ENCODE assay signal across 21 mouse cellular contexts in the genomic region with DNA sequence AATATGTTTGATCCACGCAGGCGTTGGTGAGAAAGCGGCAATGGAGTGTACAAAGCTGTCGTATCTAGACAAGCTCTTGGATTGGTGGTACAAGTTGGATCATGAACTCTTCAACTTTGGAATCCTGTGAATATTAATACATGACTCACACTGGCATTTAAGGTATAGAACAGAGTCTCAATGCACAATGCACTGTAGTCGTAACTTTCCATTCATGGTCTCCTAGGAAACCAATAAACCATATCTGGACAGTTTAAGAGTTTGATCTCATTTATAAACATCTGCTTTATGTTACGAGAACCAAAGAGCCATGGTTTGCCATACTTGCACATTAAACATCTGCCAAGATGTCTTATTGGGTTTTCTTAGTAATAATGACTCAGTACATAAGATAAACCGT.
A peak's percentile ranks its signal among the peaks of the same experiment; 100 is the strongest.
DNase-seq lines count a peak whose midpoint lies in the region; ATAC-seq and TF ChIP-seq lines count a peak whose summit lies in the region.
"Had no signal": no experiment of that assay in that cellular context is flagged by ENCODE, and none has a peak within 500 bp of the region (broad histone marks: within the 10 kb centered on the region; RNA-seq: fewer than 3 reads in every experiment).

No protein-coding gene starts in this region.

- peak; percentile 63 for DNase-seq in embryonic facial prominence, embryonic 14.5 days (ENCODE audit: low spot score)
- DNase-seq in embryonic facial prominence, embryonic 10.5 days (ENCODE audit: low spot score), result no peak
- DNase-seq in testis, postnatal 10 days (ENCODE audit: low spot score), result peak; percentile 12
- DNase-seq in testis, postnatal 14 days (ENCODE audit: low spot score), result no peak
- no peak for DNase-seq in thymus, postnatal 36 days
- no peak for DNase-seq in left cerebral cortex, postnatal 4 days
- no peak for DNase-seq in B cell, adult 2 months
- DNase-seq: cerebellum, adult 2 months; kidney, adult 18-20 months; kidney, postnatal 10 days; spleen, adult 18-20 months had no signal

- no peak overlapping the region for H3K4me2 ChIP-seq in embryonic facial prominence, embryonic 14.5 days (ENCODE audit: low read depth, low read length)
- H3K4me2 ChIP-seq in myocyte (ENCODE audit: low read depth), result peak overlapping the region; percentile 56
- H3K4me2 ChIP-seq: heart, embryonic 11.5 days; hindbrain, embryonic 13.5 days; lung, embryonic 15.5 days; midbrain, embryonic 12.5 days; neural tube, embryonic 13.5 days had no signal

- H3K27me3 ChIP-seq in embryonic facial prominence, embryonic 14.5 days (replicated peaks; ENCODE audit: control insufficient read depth, insufficient read depth, low read length), result no peaks in the 10 kb centered on the region
- H3K27me3 ChIP-seq in embryonic facial prominence, embryonic 10.5 days (replicated peaks; ENCODE audit: low read depth, poor library complexity, severe bottlenecking), result no peaks in the 10 kb centered on the region
- no peaks in the 10 kb centered on the region for H3K27me3 ChIP-seq in myocyte (ENCODE audit: control insufficient read depth, insufficient read depth, insufficient read length)
- H3K27me3 ChIP-seq: hindbrain, embryonic 13.5 days; lung, embryonic 15.5 days; midbrain, embryonic 12.5 days; neural tube, embryonic 13.5 days had no signal

- peaks cover 18% of the 10 kb centered on the region for H3K9me3 ChIP-seq in embryonic facial prominence, embryonic 14.5 days (ENCODE audit: control insufficient read depth, low read length)
- H3K9me3 ChIP-seq in embryonic facial prominence, embryonic 10.5 days, result peaks cover 17% of the 10 kb centered on the region
- H3K9me3 ChIP-seq: G1E had no signal

- no peak overlapping the region for H3K9ac ChIP-seq in embryonic facial prominence, embryonic 14.5 days (ENCODE audit: low read depth, low read length)
- H3K9ac ChIP-seq: hindbrain, embryonic 13.5 days; liver, embryonic 14.5 days; lung, embryonic 15.5 days; midbrain, embryonic 12.5 days; neural tube, embryonic 13.5 days had no signal

- 69% methylated on average over 7 of the region's 7 CpGs for WGBS in embryonic facial prominence, embryonic 14.5 days
- WGBS in embryonic facial prominence, embryonic 10.5 days, result 93% methylated on average over 7 of the region's 7 CpGs

- intact Hi-C loops in left cerebral cortex, postnatal 4 days (cut with DNase I), result no loop called here

- H3K4me1 ChIP-seq in embryonic facial prominence, embryonic 14.5 days (ENCODE audit: control insufficient read depth, insufficient read depth, low read length), result peaks cover 17% of the 10 kb centered on the region
- H3K4me1 ChIP-seq in embryonic facial prominence, embryonic 10.5 days, result peaks cover 15% of the 10 kb centered on the region

- peaks cover 99% of the 10 kb centered on the region for H3K79me2 ChIP-seq in myocyte (ENCODE audit: control insufficient read depth, insufficient read depth)

- H3K27ac ChIP-seq in embryonic facial prominence, embryonic 14.5 days (replicated peaks; ENCODE audit: low read depth, low read length), result no peak overlapping the region
- no peak overlapping the region for H3K27ac ChIP-seq in embryonic facial prominence, embryonic 10.5 days (replicated peaks)
- H3K27ac ChIP-seq: hindbrain, embryonic 13.5 days; left cerebral cortex, adult 2 months; liver, embryonic 14.5 days; lung, embryonic 15.5 days; midbrain, embryonic 12.5 days; neural tube, embryonic 13.5 days had no signal

- H3K4me3 ChIP-seq in embryonic facial prominence, embryonic 14.5 days (ENCODE audit: low read depth, low read length), result no peak overlapping the region
- no peak overlapping the region for H3K4me3 ChIP-seq in embryonic facial prominence, embryonic 10.5 days
- H3K4me3 ChIP-seq in myocyte, result no peak overlapping the region
- H3K4me3 ChIP-seq: hindbrain, embryonic 13.5 days; left cerebral cortex, adult 2 months; lung, embryonic 15.5 days; midbrain, embryonic 12.5 days; neural tube, embryonic 13.5 days had no signal

- no peak for TF ChIP-seq POLR2A in myocyte (IDR thresholded peaks at IDR 0.05; ENCODE audit: insufficient read length, low read depth)

- H3ac ChIP-seq in myocyte (ENCODE audit: control insufficient read depth, insufficient read length), result no peak overlapping the region

- H3K36me3 ChIP-seq in embryonic facial prominence, embryonic 14.5 days (ENCODE audit: control insufficient read depth, insufficient read depth, low read length), result peaks cover 25% of the 10 kb centered on the region; the same call in 1 of the 2 replicates
- H3K36me3 ChIP-seq in embryonic facial prominence, embryonic 10.5 days (replicated peaks), result peaks cover 38% of the 10 kb centered on the region
- peaks cover 16% of the 10 kb centered on the region for H3K36me3 ChIP-seq in myocyte (ENCODE audit: control insufficient read depth, insufficient read depth)
- H3K36me3 ChIP-seq: hindbrain, embryonic 13.5 days; midbrain, embryonic 12.5 days had no signal

- ATAC-seq in embryonic facial prominence, embryonic 14.5 days (ENCODE audit: low read depth), result peak; percentile 54; the same call in 1 of the 2 replicates
- ATAC-seq: forebrain, embryonic 16.5 days had no signal

TF ChIP-seq in myocyte, 11 proteins besides CTCF, POLR2A, EP300 and RAD21:
- TF ChIP-seq MYOD1 (IDR thresholded peaks at IDR 0.05; ENCODE audit: control insufficient read depth in 1 of 3, insufficient read length in 2 of 3, low read depth in 2 of 3), result no peak
- TF ChIP-seq SRF (IDR thresholded peaks at IDR 0.05; ENCODE audit: control insufficient read depth, insufficient read length, low read depth), result no peak
- no peak for TF ChIP-seq TCF12 (IDR thresholded peaks at IDR 0.05; ENCODE audit: insufficient read depth, poor library complexity, severe bottlenecking)
- no peak for TF ChIP-seq MYOG (IDR thresholded peaks at IDR 0.05; ENCODE audit: control insufficient read depth in 1 of 3, insufficient read depth in 1 of 3, insufficient read length in 2 of 3, low read depth in 2 of 3)
- no peak for TF ChIP-seq E2F4 (IDR thresholded peaks at IDR 0.05; ENCODE audit: insufficient read depth)
- TF ChIP-seq USF1 (IDR thresholded peaks at IDR 0.05; ENCODE audit: low read depth), result no peak
- TF ChIP-seq REST (IDR thresholded peaks at IDR 0.05; ENCODE audit: insufficient read depth, insufficient read length), result no peak
- no peak for TF ChIP-seq MAX (IDR thresholded peaks at IDR 0.05; ENCODE audit: low read depth)
- TF ChIP-seq TCF3 (IDR thresholded peaks at IDR 0.05; ENCODE audit: insufficient read length, low read depth), result no peak
- TF ChIP-seq CEBPB (IDR thresholded peaks at IDR 0.05; ENCODE audit: insufficient read depth, poor library complexity, severe bottlenecking), result no peak
- no peak for TF ChIP-seq POLR2AphosphoS2 (IDR thresholded peaks at IDR 0.05; ENCODE audit: insufficient read length, low read depth)

Comparison
In these comparisons a context has a peak if more than half of its experiments do, and no peak if none do; other contexts are left out.
1. DNase-seq: peak in embryonic facial prominence, embryonic 14.5 days (single experiment) and testis, postnatal 10 days (single experiment); none in embryonic facial prominence, embryonic 10.5 days (single experiment), testis, postnatal 14 days (single experiment), thymus, postnatal 36 days (0 of 2), left cerebral cortex, postnatal 4 days (single experiment) and B cell, adult 2 months (0 of 2).